Mouse (Mus musculus): ENCODE results near the gene Lmbrd1. TPM values are rescaled to one million over a fixed set of nuclear protein-coding genes. Genes with fewer than 3 reads are reported as not detected.
"Not testable (repeated sequence)": the region's sequence is repeated elsewhere in the genome, so short reads cannot be mapped to it uniquely, and the experiment has no call there.

Gene Lmbrd1
- total RNA-seq, 2 experiments from 2014 or later = 48.1 to 51.2 TPM

- DNase-seq = no peak
These were observed 41.8 kb downstream of the Lmbrd1 start for GRCm38 (mm10) chr1:24720209-24720608.

DNA sequence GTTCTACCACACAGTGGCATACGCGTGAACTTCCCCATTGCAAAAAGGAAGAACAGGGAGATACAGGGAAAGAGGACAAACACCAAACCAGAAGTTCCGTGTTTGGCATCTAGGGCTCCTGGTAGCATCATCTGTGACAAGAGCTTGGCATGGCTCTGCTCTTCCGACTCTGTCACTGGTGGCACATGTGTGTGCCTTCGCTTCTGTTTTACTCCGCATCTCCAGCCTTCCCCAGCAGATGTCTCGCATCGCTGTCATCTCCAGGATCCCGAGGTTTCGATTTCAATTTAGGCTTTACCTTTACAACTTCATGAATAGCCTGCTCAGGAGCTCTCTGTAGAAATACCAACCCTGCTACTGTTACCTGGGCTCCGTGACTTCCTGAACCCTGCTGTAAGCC lies 51.4 kb downstream of the Lmbrd1 start:
- no peak for DNase-seq

DNA sequence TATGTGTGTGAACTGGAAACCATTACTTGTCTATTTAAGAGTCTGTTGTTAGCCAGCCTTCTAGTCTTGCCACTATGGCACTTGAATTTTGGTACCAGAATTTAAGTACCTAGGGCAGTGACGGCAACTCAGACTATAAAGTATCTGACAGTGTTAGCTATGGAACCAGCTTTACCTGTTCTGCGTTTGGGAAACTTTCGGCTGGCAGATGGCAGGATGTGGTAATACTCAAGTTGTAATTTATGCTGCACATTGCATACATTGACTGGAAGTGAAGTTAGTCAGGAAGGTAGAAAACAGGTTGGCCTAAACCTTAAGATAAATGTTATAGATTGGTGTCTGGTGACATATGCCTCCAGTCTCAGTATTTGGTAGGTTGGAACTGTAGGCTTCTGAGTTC lies 53.9 kb downstream of the Lmbrd1 start:
- no peak for DNase-seq

DNA sequence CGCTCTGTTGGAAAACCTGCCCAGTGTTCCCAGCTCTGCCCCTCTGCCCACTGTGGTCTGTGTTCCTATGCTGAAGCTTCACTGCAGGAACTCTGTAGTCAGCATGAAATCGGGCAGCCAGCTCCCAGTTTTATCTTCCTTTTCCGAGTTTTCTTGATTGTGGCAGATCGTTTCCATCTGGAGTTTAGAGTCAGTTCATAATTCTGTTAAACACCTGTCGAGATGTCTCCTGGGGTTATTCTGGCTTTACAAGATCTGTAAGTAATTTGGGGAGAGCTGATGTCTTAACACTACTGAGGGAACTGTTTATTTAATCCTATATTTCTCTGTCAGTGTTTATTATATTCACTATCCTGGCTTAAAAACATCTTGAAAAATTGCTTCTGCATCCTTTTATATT lies 56.4 kb downstream of the Lmbrd1 start:
- no peak for DNase-seq

- no peak for DNase-seq
These were observed 62.5 kb downstream of the Lmbrd1 start for GRCm38 (mm10) chr1:24740903-24741302.

DNA sequence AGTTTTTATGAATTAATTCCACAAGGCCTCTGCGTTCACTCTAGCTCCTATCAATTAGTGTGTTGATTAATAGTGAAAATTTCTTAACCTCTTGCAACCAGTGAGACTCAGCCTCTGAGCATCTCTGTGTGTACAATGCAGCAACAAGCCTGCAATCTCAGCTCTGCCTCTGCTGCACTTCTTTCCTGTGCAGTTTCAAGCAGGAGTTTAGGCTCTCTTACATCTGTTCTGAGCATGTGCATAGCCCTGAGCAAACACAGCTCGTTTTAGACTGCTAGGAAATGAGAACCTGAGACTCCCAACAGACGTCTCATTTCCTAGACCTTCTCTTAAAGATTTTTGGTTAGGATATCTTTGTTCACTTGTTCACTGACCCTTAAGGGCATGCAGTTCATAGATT lies 63.1 kb downstream of the Lmbrd1 start:
- no peak for DNase-seq

DNA sequence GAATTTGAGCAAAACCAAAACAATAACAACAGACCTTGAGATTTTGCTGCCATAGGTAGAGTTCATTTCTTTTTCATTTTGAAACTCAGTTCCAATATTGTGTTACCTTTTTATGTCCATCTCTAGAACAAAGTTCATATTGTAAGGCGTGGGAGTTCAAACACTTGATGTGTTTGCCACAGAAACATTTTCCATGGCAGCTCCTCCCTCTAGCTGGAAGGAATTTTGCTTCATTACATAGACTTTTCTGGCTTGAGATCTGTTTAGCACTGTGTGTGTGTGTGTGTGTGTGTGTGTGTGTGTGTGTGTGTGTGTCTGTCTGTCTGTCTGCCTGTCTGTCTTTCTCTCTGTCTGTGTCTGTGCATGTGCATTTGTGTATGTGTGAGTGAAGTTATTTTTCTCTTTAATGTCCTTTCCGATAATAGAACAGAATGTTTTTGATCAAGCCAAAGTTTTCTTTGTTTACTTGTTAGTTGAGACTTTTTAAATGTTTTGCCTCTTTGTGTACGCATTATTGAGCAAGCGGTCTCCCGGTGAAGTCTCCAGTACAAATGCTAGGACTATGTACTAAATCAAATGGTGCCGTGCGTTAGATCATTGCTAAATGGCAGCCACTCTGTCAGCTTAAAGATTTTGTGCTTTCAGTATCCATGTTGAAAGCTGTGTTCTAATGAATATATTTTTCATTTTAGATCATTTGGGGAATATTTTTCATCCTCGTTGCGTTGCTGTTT lies 64.9 kb downstream of the Lmbrd1 start:
- DNase-seq = no peak

- DNase-seq = no peak
These were observed 74.3 kb downstream of the Lmbrd1 start for GRCm38 (mm10) chr1:24752715-24753114.

DNA sequence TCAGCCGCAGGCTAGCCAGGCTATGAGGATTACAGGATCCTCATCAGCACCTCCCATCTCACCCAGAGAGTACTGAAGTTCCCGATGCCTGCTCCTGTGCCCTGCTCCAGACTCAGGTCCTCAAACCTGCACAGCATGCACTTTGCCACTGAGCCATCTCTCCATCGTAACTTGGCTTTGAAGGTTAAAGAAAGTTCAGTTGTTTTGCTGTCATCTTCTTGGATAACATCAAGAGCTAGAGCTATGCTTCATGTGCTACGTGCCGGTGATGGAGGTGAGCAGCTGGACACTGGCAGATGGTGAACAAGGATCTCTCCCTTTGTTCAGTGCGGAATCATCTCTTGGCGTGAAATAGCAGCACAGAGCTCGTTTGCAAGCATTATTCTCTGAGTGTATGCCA lies 80.1 kb downstream of the Lmbrd1 start:
- DNase-seq = no peak

DNA sequence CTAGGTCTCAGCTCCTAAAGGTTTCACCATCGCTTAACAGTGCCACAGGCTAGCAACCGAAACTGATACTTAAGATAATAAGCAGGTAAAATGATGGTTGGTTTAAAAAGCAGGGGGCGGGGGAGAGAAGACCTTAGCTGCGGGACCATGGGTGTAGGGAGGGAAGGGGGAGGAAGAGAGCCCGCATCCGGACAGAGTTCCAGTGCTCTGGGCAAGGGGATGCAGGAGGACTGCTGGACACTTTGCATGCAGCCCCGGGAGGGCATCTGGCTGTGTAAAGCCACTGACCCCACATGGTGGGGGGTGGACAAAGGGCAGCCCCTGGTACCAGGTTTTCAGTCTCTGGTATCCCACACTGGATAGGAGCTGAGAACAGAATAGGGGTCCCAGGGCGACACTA lies 88.0 kb downstream of the Lmbrd1 start:
- no peak for DNase-seq

DNA sequence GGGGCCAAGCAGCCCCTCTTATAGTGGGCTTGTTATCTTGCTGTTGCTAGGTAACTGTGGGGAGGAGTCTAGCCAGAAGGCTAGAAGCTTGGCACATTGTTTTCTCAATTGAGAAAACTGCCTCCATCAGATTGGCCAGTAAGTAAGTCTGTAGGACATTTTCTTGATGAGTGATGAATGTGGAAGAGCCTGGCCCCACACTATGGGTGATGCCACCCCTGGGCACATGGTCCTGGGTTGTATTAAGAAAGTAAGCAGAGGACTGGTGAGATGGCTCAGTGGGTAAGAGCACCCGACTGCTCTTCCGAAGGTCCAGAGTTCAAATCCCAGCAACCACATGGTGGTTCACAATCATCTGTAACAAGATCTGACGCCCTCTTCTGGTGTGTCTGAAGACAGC lies 88.8 kb downstream of the Lmbrd1 start:
- not testable (repeated sequence) for DNase-seq

- no peak for DNase-seq
These were observed 95.2 kb downstream of the Lmbrd1 start for GRCm38 (mm10) chr1:24773642-24774041.

- DNase-seq = no peak
These were observed 98.1 kb downstream of the Lmbrd1 start for GRCm38 (mm10) chr1:24776576-24776975.

- no peak for DNase-seq
These were observed 114.7 kb downstream of the Lmbrd1 start for GRCm38 (mm10) chr1:24793168-24793567.

DNA sequence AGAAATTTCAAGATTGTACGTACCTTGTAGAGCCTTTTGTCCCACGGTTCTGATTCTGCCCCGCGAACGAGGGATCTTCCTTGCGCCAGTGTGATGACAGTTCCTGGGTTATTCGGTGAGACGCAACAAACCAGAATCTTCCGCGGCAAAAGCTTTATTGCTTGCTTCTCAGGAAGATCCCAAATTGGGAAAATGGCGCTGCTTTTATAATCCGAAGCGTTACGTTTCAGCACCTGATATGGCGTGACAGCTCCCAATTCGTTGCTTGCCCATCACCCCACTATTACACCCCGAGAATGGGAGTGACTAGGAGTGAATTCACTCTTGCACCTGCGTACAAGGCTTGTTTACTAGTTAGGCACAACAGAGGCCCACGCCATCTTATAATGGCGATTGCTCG lies 129.5 kb downstream of the Lmbrd1 start:
- not testable (repeated sequence) for DNase-seq

Other genes with a start within 250 kb of the Lmbrd1 start
- gene Col19a1, start 91.2 kb upstream of the Lmbrd1 start, total RNA-seq (2021) = under 1 TPM; 0.18 to 0.33 TPM